ENCODE assay signal across 15 mouse cellular contexts in genomic region chr3:50976141-50976780, GRCm38 (mm10).
"Had no signal": no experiment of that assay in that cellular context is flagged by ENCODE, and none has a peak within 500 bp of the region (broad histone marks: within the 10 kb centered on the region; RNA-seq: fewer than 3 reads in every experiment).

No protein-coding gene starts in this region.

- H3K9me3 ChIP-seq: liver, embryonic 13.5 days; midbrain, embryonic 12.5 days; midbrain, embryonic 15.5 days; neural tube, embryonic 13.5 days had no signal

- DNase-seq: kidney, adult 2 months; kidney, postnatal 36 days; layer of hippocampus, postnatal 36 days; liver, embryonic 13.5 days; retina, postnatal 1 day; right cerebral cortex, postnatal 25 days; thymus, postnatal 25 days had no signal

- H3K4me3 ChIP-seq: left cerebral cortex, adult 2 months; liver, embryonic 13.5 days; midbrain, embryonic 12.5 days; midbrain, embryonic 15.5 days; myocyte; neural tube, embryonic 13.5 days had no signal

- H3K36me3 ChIP-seq: liver, embryonic 13.5 days; midbrain, embryonic 12.5 days; midbrain, embryonic 15.5 days; neural tube, embryonic 13.5 days had no signal

- H3K27ac ChIP-seq: hindbrain, postnatal 0 days; kidney, postnatal 0 days; left cerebral cortex, adult 2 months; liver, embryonic 13.5 days; midbrain, embryonic 12.5 days; midbrain, embryonic 15.5 days; neural tube, embryonic 13.5 days had no signal

- H3K27me3 ChIP-seq: liver, embryonic 13.5 days; midbrain, embryonic 12.5 days; midbrain, embryonic 15.5 days; neural tube, embryonic 13.5 days had no signal

- H3K9ac ChIP-seq: liver, embryonic 13.5 days; midbrain, embryonic 12.5 days; midbrain, embryonic 15.5 days; neural tube, embryonic 13.5 days had no signal

- ATAC-seq: hindbrain, postnatal 0 days; inflammation-experienced regulatory T-cells, adult 6 months; midbrain, embryonic 15.5 days had no signal

- H3K4me2 ChIP-seq: liver, embryonic 13.5 days; midbrain, embryonic 12.5 days; midbrain, embryonic 15.5 days; neural tube, embryonic 13.5 days had no signal

- H3K4me1 ChIP-seq: liver, embryonic 13.5 days; midbrain, embryonic 12.5 days; midbrain, embryonic 15.5 days had no signal
